Mouse (Mus musculus) embryonic facial prominence, embryonic 14.5 days (tissue): Measurements from ENCODE around the gene Cyp2c38. TPM values are rescaled to one million over a fixed set of nuclear protein-coding genes. Genes with fewer than 3 reads are reported as not detected.
"Not testable (repeated sequence)": the region's sequence is repeated elsewhere in the genome, so short reads cannot be mapped to it uniquely, and the experiment has no call there.

ENCODE experiments used
- ATAC-seq: fragments of 200-750 bp; cut with Nextera tagmentation; 2 replicates; pipeline ENCODE4 v1.8.0; 2017; ENCODE audit warnings: low read depth, moderate number of reproducible peaks, moderate TSS enrichment
- DNase-seq: peaks from one replicate; pipeline ENCODE4 v3.0.0-alpha.2; 2015; ENCODE audit warnings: low spot score
- H3K27ac ChIP-seq: fragments of 300-500 bp; sonication (generic); replicated peaks from 2 replicates; pipeline ENCODE4 v1.5.1; 2014; ENCODE audit warnings: low read depth, mild to moderate bottlenecking, low read length, moderate library complexity
- H3K27me3 ChIP-seq: fragments of 300-500 bp; sonication (generic); replicated peaks from 2 replicates; pipeline ENCODE4 v1.6.1; 2014; ENCODE audit warnings: low read length; ENCODE audit not compliant: control insufficient read depth, insufficient read depth
- H3K36me3 ChIP-seq: fragments of 300-500 bp; sonication (generic); 2 replicates; pipeline ENCODE4 v1.6.1; 2014; ENCODE audit warnings: low read length, mixed read lengths; ENCODE audit not compliant: control insufficient read depth, insufficient read depth
- H3K4me1 ChIP-seq: fragments of 300-500 bp; sonication (generic); 2 replicates; pipeline ENCODE4 v1.6.1; 2014; ENCODE audit warnings: antibody characterized with exemption, low read length; ENCODE audit not compliant: control insufficient read depth, insufficient read depth
- H3K4me2 ChIP-seq: fragments of 300-500 bp; sonication (generic); 2 replicates; pipeline ENCODE4 v1.6.1; 2014; ENCODE audit warnings: low read depth, mild to moderate bottlenecking, low read length, moderate library complexity, mixed read lengths
- H3K4me3 ChIP-seq: fragments of 300-500 bp; sonication (generic); 2 replicates; pipeline ENCODE4 v1.5.1; 2014; ENCODE audit warnings: low read depth, mild to moderate bottlenecking, low read length
- H3K9ac ChIP-seq: fragments of 300-500 bp; sonication (generic); 2 replicates; pipeline ENCODE4 v1.6.1; 2014; ENCODE audit warnings: low read depth, mild to moderate bottlenecking, low read length, moderate library complexity, mixed read lengths
- H3K9me3 ChIP-seq: fragments of 300-500 bp; sonication (generic); 2 replicates; pipeline ENCODE4 v1.6.1; 2016; ENCODE audit warnings: low read length; ENCODE audit not compliant: control insufficient read depth
- WGBS: fragments of 180-500 bp; shearing (Covaris S2); extraction: QIAGEN DNeasy Blood & Tissue Kit; methylation state at CpG from one replicate; pipeline ENCODE4 v1.1.7; 2014; 5-methylcytosine and 5-hydroxymethylcytosine counted together
- polyA plus RNA-seq: library from polyadenylated mRNA; unstranded; fragments of >200 nt; fragmentation: Nextera tagmentation; extraction: Ambion mirVana; gene quantifications from 2 replicates; pipeline ENCODE4 v1.2.1, GENCODE M21; 2014

Cyp2c38 gene
- not detected in 2 replicates for polyA plus RNA-seq

DNA sequence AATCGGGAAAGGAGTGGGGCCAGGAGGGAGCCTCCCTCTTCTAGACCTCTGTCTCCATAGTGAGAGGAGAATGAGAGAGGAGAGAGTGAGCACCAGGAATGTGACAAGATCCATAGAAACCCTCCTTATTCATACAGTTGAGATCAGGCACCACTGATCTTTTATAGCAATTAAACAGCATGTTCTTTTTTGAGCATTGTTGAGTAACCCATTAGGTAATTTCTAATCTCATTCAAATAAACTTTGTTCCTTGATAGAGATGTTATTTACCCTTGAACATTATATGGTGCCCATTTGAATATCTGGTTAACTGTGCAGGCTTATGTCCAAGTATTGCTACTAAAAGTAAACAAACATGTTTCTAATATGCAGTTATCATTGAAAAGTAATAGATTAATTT lies at the start of gene Cyp2c38:
TSS of gene Cyp2c38 (minus strand) at position 135 of the 400 bp plus-strand sequence.
- DNase-seq (no peak), ATAC-seq (no peak)
- no peak within 1 kb of the TSS for H3K9ac ChIP-seq

GRCm38 (mm10) chr19:39510534-39510933 lies 47.7 kb upstream of the Cyp2c38 start, which contains the start of gene Cyp2c39:
Gene Cyp2c39, plus strand, starts transcription at chr19:39510862.
- no peaks in the 10 kb centered on the region for H3K36me3 ChIP-seq
- H3K4me1 ChIP-seq, result no peaks in the 10 kb centered on the region
- H3K27ac ChIP-seq, result no peak within 1 kb of the TSS
- WGBS, result 79% methylated on average over 4 of the region's 4 CpGs
- ATAC-seq (no peak), DNase-seq (no peak)
- H3K9me3 ChIP-seq, result no peaks in the 10 kb centered on the region
- H3K27me3 ChIP-seq, result no peaks in the 10 kb centered on the region
- no peak within 1 kb of the TSS for H3K4me3 ChIP-seq
- no peak within 1 kb of the TSS for H3K4me2 ChIP-seq
- no peak within 1 kb of the TSS for H3K9ac ChIP-seq

More for the DNA sequence above, at the start of gene Cyp2c38:
- H3K4me1 ChIP-seq, result no peaks in the 10 kb centered on the region
- 69% methylated on average over 1 of the region's 1 CpGs for WGBS
- no peak within 1 kb of the TSS for H3K4me2 ChIP-seq
- H3K27me3 ChIP-seq, result no peaks in the 10 kb centered on the region
- no peaks in the 10 kb centered on the region for H3K9me3 ChIP-seq
- H3K4me3 ChIP-seq, result no peak within 1 kb of the TSS
- H3K27ac ChIP-seq, result no peak within 1 kb of the TSS
- no peaks in the 10 kb centered on the region for H3K36me3 ChIP-seq

DNA sequence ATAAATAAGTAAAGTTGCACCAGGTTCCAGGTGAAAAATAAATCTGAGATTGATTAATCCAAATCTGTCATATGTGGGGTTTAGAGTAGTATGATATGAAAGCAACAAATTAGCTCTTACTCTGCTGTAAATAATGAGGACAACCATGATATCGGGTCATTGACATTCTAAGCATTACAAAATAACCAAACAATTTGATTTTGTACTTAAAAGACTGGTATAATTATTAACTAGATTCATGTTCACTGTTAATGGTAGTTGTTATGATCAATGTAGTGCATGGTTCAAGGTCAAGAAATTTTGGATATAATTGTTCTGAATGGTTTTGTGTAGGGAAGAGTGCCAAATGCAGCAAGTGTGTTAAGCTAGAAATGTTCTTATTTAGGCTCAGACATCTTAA lies 46.7 kb upstream of the Cyp2c38 start:
- 67% methylated on average over 1 of the region's 1 CpGs for WGBS
- no peak overlapping the region for H3K4me2 ChIP-seq
- H3K36me3 ChIP-seq, result no peaks in the 10 kb centered on the region
- no peak overlapping the region for H3K9ac ChIP-seq
- DNase-seq (no peak), ATAC-seq (no peak)
- H3K9me3 ChIP-seq, result no peaks in the 10 kb centered on the region
- no peaks in the 10 kb centered on the region for H3K27me3 ChIP-seq
- no peak overlapping the region for H3K27ac ChIP-seq
- H3K4me3 ChIP-seq, result no peak overlapping the region
- H3K4me1 ChIP-seq, result no peaks in the 10 kb centered on the region

GRCm38 (mm10) chr19:39506341-39506740 lies 43.5 kb upstream of the Cyp2c38 start:
- Histone ChIP-seq H3K4me3 (no peak overlapping the region), H3K9me3 (no peaks in the 10 kb centered on the region), H3K4me2 (no peak overlapping the region), H3K27me3 (no peaks in the 10 kb centered on the region), H3K27ac (no peak overlapping the region), H3K4me1 (no peaks in the 10 kb centered on the region), H3K36me3 (no peaks in the 10 kb centered on the region), H3K9ac (no peak overlapping the region)
- no peak for ATAC-seq
- no peak for DNase-seq

- not testable (repeated sequence) for H3K36me3 ChIP-seq, H3K9ac ChIP-seq, H3K4me3 ChIP-seq, DNase-seq, H3K4me1 ChIP-seq, ATAC-seq, H3K27ac ChIP-seq, H3K4me2 ChIP-seq, H3K27me3 ChIP-seq
- H3K9me3 ChIP-seq, result peaks cover 23% of the 10 kb centered on the region; the same call in 1 of the 2 replicates
- 96% methylated on average over 1 of the region's 1 CpGs for WGBS
These were observed 21.1 kb upstream of the Cyp2c38 start for GRCm38 (mm10) chr19:39483961-39484360.

DNA sequence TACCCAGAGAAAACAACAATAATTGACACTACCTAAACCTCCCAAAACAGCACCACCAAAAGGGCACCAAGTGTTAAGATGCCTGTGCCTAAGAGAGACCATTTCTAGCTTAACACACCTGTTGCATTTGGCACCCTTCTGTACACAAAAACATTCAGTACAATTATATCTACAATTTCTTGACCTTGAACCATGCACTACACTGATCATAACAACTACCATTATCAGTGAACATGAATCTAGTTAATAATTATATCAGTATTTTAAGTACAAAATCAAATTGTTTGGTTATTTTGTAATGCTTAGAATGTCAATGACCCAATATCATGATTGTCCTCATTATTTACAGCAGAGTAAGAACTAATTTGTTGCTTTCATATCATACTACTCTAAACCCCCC lies 1.0 kb upstream of the Cyp2c38 start:
- ATAC-seq (no peak), DNase-seq (no peak)
- H3K9ac ChIP-seq, result no peak overlapping the region
- H3K27me3 ChIP-seq, result no peaks in the 10 kb centered on the region
- H3K4me1 ChIP-seq, result no peaks in the 10 kb centered on the region
- H3K4me2 ChIP-seq, result no peak overlapping the region
- no peak overlapping the region for H3K4me3 ChIP-seq
- no peak overlapping the region for H3K27ac ChIP-seq
- no peaks in the 10 kb centered on the region for H3K9me3 ChIP-seq
- no peaks in the 10 kb centered on the region for H3K36me3 ChIP-seq

Other genes with a start within 250 kb of the Cyp2c38 start
- gene Cyp2c29, start 193.7 kb downstream of the Cyp2c38 start, polyA plus RNA-seq, result not detected in 2 replicates
- not detected in 2 replicates for gene Cyp2c39, start 47.8 kb upstream of the Cyp2c38 start, polyA plus RNA-seq
- not detected in 2 replicates for gene Cyp2c67, start 186.0 kb upstream of the Cyp2c38 start, polyA plus RNA-seq